Mouse (Mus musculus) forelimb bud, embryonic 11.5 days (tissue): ENCODE results near the gene Ager.
A peak's percentile ranks its signal among the peaks of the same experiment; 100 is the strongest.

Experiments
- DNase-seq: peaks from one replicate; pipeline ENCODE4 v3.0.0-alpha.2; 2012; ENCODE audit warnings: low read depth, low spot score

The Ager gene

DNA sequence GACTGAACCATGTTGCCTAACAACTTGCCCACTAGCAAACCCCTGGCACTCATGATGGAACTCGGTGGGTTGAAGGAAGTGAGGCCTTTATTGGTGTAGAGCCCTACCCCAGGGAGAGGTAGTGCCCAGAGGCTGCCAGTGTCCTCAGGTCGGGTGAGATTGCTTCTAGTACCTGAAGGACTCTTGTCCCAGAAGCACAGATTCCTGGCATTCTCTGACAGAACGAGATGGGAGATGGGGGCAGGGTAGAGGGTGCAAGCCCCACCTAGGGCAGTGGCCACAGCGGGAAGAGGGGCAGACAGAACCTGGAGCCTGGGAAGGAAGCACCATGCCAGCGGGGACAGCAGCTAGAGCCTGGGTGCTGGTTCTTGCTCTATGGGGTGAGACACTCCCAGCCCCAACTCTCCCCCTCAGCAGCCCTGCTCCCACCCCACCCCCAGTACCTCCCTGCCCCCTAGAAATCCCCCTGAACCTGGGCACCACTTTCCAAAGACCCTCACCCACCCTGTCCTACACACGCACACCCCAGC, at the start of gene Ager:
Gene Ager, plus strand, starts transcription at position 297 of the 530 bp plus-strand sequence.
- no peak for DNase-seq

GRCm38 (mm10) chr17:34549156-34549555, 48.5 kb upstream of the Ager start:
- no peak for DNase-seq

- no peak for DNase-seq
Observed at GRCm38 (mm10) chr17:34549843-34550242, 47.8 kb upstream of the Ager start.

- DNase-seq = peak; percentile 69
Observed at GRCm38 (mm10) chr17:34555483-34555882, 42.2 kb upstream of the Ager start.

- no peak for DNase-seq
Observed at GRCm38 (mm10) chr17:34556406-34556805, 41.3 kb upstream of the Ager start.

DNA sequence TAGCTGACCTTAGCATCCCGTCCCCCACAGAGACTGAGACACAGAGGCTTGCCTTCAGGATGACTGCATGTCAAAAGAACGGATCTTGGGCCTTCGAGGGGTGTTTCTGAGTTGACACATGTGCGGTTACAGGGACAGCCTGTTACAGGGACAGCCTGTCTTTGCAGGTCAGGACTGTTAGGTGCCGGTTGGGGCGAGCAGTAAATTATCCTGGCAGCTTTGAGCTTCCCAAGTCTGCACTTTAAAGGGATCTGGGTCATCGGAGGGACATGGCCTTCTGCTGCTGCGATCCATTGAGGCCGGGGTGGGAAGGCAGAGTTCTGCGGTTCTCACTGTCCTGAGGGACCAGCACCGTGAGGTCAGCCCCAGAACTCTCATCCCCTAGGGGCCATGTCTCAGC, 40.3 kb upstream of the Ager start:
- DNase-seq = no peak

DNA sequence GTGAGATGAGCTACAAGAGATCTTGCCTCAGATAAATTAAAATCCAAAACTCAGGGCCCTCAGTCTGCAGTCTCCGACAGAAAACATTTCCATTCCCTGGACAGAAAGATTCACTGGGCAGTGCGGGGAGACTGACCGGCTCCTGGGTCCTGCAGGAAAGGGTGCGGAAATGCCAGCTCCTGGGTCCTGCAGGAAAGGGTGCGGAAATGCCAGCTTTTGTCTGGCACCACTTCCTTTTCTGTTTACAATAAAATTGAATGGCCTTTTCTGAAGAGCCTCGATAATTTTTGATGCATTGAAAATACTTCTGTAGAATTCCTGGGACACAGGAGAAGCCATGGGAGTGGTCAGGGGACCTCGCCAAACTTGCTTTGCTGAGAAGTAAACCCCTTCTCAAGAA, 38.5 kb upstream of the Ager start:
- DNase-seq = no peak

DNA sequence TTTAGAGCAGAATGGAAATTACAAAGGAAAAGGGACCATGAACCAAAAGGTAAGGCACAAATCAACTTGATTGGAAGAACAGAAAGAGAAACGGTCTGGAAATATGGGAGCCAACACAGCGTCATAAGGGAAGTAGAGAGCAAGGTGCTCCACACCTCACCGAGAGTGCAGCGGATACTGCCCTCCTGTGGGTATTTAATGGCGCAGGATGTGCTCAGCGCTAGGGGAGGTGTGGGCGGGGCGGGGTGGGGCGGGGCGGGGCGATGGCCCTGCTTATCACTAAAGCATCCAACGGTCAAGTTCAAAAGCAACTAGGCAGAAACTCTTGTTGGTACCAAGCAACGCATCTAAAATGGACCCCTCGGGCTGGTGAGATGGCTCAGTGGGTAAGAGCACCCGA, 37.8 kb upstream of the Ager start:
- DNase-seq = no peak

DNA sequence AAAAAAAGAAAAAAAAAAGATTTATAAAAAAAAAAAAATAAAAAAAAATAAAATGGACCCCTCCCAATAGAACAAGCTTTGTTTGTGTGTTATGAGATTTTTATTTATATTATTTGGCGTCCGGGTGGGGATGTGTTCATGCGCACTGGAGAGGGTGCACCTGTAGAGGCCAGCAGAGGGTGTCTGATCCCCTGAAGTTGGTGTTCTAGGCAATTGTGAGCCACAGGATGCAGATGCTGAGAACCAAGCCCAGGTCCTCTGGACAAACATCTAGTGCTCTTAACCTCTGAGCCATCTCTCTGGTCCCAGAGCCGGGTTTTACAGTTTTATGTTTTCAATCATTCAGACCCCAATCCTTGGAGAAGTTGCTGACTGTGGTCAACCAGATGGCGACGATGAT, 37.2 kb upstream of the Ager start:
- no peak for DNase-seq

DNA sequence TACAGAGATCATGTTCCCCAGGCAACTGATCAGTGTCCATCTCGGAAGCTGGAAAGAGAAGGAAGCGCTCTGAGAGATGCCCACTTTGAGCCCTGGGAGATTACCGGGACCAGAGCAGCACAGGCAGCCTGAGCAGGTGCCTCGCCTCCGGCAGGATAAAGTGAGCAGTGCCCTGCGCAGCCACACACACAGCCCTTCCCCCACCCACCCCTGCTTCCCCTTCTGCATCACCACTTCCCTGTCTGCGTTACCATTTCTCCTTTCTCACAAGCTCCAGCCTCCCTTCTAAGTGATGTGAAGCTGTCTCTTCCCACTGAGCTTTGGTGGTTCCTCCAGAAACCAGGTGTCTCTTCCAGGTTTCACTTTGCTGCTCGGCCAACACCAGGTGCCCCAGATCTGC, 36.5 kb upstream of the Ager start:
- DNase-seq = no peak

DNA sequence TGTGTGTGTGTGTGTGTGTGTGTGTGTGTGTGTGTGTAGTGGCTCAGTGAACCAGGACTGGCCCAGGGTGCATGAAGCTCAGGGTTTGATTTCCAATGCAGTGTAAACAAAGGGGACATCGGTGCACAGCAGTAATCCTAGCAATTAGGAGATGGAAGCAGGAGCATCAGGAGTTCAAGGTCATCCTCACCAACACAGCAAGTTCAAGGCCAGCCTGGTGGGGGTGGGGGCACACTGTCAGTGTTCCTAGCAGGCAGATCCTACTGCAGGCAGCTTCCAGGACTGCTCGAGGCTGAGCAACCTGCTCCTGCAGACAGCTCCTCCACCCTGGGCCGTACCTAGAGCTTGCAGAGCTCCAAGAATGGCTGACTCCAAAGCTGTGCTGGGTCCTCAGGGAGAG, 35.1 kb upstream of the Ager start:
- DNase-seq = no peak

GRCm38 (mm10) chr17:34563354-34563753, 34.3 kb upstream of the Ager start:
- DNase-seq = no peak

DNA sequence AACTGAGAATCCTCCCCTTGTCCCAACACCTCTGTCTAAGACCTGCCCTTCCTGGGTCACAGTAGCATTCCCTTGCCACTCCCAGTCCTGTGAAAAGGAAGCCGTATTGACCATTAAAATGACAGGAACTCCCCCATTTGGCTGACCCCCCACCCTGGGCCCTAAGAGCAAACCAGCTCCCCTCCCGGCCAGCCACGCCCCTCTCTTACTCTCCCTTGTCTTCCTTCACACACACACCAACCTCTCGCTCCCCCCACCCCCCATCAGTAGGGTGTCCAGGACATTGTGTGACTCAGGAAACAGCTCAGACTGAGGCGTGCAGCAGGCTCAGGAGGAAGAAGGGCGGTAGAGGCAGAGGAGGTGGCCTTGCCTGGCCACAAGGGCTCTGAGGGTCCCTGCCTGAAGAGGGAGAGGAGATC, 33.6 kb upstream of the Ager start, which contains the start of gene Notch4:
Gene Notch4, plus strand, starts transcription at position 266 of the 419 bp plus-strand sequence.
- no peak for DNase-seq

DNA sequence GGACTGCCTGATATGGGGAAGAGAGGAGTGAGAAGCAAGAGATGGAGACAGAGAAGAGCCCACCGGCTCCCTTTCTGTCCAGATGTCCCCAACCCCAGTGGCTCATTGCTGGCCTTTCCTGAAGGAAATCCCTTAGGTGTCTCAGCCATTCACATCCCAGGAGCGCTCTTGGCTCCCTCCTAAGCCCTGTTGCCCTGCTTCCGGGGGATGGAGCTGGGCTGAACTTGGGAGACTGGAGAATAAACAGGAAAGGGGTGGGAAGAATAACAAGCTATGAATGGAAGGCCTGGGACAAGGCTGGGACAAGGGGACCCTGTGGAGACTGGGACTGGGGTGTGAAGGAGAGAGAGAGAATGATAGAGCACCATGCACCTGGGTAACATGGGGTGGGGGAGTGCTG, 32.9 kb upstream of the Ager start:
- DNase-seq = no peak

DNA sequence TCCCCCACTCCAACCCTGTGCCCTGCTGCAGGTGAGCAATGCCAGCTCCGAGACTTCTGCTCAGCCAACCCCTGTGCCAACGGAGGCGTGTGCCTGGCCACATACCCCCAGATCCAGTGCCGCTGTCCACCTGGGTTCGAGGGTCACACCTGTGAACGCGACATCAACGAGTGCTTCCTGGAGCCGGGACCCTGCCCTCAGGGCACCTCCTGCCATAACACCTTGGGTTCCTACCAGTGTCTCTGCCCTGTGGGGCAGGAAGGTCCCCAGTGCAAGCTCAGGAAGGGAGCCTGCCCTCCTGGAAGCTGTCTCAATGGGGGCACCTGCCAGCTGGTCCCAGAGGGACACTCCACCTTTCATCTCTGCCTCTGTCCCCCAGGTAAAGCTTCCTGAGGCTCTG, 30.4 kb upstream of the Ager start:
- DNase-seq = no peak

DNA sequence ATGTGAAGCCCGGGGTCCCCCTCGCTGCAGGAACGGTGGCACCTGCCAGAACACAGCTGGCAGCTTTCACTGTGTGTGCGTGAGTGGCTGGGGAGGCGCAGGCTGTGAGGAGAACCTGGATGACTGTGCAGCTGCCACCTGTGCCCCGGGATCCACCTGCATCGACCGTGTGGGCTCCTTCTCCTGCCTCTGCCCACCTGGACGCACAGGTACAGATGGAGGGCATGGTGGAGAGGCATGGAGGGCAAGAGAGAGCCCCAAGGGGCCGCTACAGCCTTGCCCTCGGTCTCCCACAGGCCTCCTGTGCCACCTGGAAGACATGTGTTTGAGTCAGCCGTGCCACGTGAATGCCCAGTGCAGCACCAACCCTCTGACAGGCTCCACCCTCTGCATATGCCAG, 29.2 kb upstream of the Ager start:
- DNase-seq = no peak

DNA sequence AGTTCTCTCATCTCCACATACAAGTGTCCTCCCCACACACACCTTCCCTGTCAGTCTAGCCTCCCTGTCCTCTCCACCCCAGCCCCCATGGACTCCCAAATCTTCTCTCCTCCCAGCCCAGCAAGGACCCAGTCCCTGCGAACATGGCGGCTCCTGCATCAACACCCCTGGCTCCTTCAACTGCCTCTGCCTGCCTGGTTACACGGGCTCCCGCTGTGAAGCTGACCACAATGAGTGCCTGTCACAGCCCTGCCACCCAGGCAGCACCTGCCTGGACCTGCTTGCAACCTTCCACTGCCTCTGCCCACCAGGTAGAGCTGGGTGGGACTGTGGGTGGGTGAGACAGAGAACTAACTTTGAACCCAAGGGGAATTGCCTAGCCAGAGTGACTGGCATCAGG, 27.7 kb upstream of the Ager start:
- DNase-seq = no peak

- no peak for DNase-seq
Observed at GRCm38 (mm10) chr17:34571875-34572274, 25.8 kb upstream of the Ager start.

- DNase-seq = no peak
Observed at GRCm38 (mm10) chr17:34572361-34572760, 25.3 kb upstream of the Ager start.

DNA sequence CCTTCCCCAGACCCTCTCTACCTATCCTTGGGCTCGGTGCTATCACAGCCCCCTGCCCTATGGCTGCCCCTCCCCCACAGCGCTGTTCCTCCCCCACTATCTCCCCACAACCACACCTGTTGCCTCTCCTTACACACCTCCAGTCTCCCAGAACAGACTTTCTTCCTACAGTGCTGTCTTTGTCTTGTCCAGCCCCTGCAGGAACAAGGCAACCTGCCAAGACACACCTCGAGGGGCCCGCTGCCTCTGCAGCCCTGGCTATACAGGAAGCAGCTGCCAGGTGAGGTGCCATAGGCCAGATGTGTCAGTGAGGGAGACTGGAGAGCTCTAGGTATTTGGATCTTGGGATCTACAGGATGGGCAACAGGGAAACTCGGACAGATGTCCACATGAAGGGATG, 21.1 kb upstream of the Ager start:
- no peak for DNase-seq

DNA sequence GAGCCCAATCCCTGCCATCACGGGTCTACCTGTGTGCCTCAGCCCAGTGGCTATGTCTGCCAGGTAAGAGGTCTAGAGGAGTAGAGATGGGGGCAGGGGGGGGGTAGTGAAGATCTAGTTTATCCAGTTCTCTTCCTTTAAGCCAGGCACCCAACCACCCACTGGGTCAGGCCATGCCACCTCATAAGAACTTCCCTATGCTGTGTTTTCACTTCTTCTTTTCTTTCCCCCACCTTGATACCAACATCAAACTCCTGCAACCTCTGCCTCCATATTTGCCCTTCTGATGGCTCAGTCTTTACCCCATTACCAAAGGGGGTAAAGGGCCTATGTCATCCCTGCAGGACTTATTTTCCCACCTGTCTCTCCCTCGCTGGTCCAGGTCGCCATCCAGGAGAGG, 19.6 kb upstream of the Ager start:
- no peak for DNase-seq

DNA sequence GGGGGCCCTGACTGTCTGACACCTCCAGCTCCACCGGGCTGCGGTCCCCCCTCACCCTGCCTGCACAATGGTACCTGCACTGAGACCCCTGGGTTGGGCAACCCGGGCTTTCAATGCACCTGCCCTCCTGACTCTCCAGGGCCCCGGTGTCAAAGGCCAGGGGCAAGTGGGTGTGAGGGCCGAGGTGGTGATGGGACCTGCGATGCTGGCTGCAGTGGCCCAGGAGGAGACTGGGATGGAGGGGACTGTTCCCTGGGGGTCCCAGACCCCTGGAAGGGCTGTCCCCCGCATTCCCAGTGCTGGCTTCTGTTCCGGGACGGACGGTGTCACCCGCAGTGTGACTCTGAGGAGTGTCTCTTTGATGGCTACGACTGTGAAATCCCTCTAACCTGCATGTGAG, 15.1 kb upstream of the Ager start:
- DNase-seq = no peak

GRCm38 (mm10) chr17:34583397-34583796, 14.3 kb upstream of the Ager start:
- no peak for DNase-seq

DNA sequence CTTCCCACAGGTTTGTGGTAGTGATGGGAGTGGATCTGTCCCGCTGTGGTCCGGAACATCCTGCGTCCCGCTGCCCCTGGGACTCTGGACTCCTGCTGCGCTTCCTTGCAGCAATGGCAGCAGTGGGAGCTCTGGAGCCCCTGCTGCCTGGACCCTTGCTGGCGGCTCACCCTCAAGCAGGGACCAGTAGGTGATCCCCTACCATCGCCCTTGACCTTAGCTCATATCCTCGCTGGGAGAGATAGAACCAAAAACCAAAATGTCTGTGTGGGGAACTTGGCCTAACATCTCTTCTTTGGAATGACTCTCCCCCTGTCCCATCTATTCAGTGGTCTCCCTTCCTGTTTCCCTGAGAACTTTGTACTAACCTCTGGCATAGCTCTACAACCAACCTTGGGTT, 13.8 kb upstream of the Ager start:
- DNase-seq = no peak
